Mouse (Mus musculus) embryonic fibroblast, embryonic 13.5 days (primary cell): ENCODE measurements around the gene Gm8232.
"Not testable (repeated sequence)": the region's sequence is repeated elsewhere in the genome, so short reads cannot be mapped to it uniquely, and the experiment has no call there.

Experiments used
- CTCF ChIP-seq: IDR thresholded peaks from 2 replicates; pipeline ENCODE4 v1.5.1; 2011; ENCODE audit warnings: mild to moderate bottlenecking, control low read depth, low read length, moderate library complexity, borderline replicate concordance; ENCODE audit not compliant: insufficient read depth
- POLR2A ChIP-seq: IDR thresholded peaks from 2 replicates; pipeline ENCODE4 v1.6.1; 2011; ENCODE audit warnings: low read depth, mild to moderate bottlenecking, control low read depth, low read length, moderate library complexity

GRCm38 (mm10) chr14:44433335-44433734 lies at the start of gene Gm8232:
- not testable (repeated sequence) for TF ChIP-seq CTCF, POLR2A
